Mouse (Mus musculus) liver, postnatal 0 days (tissue): ENCODE measurements at regions not wholly inside any gene's neighbourhood (a gene's known extent, or its start where the extent isn't known, plus 50 kb on each side); places are given as distances from the start of the nearest gene placed in this dataset.

Experiments used
- CTCF ChIP-seq: sonication (generic); IDR thresholded peaks from 2 replicates; pipeline ENCODE4 v1.5.1; 2016; ENCODE audit warnings: antibody characterized with exemption, low read depth
- EP300 ChIP-seq: IDR thresholded peaks from 2 replicates; pipeline ENCODE4 v1.6.1; 2016; ENCODE audit warnings: antibody characterized with exemption, low read depth, mild to moderate bottlenecking

DNA sequence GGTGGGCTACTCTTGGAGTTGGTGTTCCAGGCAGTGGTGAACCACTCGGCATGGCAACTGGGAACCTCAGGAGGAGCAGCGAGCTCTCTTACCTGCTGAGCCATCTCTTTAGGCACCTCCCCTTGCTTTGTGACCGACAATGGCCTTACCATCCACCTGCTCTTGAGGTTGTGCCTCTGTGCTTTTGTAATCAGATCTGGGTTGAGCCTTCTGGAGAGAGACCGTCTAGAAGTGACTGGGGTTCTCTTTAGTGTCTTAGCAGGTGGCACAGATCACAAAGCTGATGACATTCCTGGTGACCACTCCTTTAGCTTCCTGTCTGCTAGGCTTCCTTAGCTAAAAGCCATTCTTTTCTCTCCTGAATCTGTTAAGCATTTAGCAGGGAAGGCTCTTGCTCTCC is 191.7 kb downstream of the Enc1 start:
- TF ChIP-seq EP300 (no peak), CTCF (no peak)
